Mouse (Mus musculus) kidney, postnatal 4 days (tissue): ENCODE measurements around the gene Ablim1.

Source experiments
- DNase-seq, 2 experiments: peaks; one replicate each; pipeline ENCODE4 v3.0.0; 2021; ENCODE audit warnings: mixed read lengths in 2 of 2

The Ablim1 gene

DNA sequence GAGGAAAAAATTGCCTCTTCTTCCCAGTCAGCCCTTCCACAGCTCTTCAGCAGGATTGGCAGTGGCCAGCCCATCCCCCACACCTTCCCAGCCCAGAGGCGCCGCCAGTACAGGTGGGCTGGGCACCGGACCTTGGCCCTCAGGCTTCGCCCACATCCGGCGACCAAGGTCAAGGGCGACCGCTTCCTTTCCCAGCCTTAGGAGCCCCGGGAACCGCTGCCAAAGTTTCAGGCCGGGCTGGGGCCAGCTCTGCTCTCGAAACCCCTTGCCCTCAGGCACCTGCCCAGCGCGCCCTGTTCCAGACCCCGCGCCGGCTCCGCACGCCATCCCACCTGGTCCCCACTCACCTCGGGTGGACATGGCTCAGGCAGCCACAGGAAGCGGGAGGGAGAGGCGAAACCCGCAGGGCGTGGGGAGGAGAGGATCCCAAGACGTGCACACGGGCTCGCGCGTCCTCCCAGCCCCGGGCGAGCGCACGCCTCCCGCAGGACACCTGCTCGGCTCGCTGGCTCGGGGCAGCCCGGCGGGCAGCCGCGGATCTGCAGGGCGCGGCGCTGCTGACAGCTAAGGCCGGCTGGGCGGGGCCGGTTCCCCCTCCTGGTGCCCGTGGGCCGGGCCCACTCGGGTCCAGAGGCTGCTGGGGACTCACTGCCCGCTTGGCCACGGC, at the start of gene Ablim1:
Ablim1 (minus strand) TSS at position 574 of the 667 bp plus-strand sequence.
- peak; percentile 74 to 82 for DNase-seq

DNA sequence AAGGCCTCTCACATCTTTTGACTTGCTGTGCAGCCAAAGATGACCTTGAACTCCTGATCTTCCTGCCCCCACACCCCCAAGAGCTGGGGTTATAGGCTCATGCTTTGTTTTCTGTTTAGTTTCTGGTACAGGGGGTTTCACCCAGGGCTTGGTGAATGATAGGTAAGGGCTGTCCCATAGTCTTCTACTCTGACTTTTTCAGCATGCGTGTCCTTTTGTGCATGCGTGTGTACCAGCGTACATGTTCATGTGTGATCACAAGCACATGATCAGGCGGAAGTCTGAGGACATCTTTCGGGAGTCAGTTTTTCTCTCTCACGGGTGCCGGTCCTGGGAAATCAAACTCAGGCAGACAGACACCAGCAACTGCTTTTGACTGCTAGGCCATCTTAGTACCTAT, 48.8 kb upstream of the Ablim1 start:
- DNase-seq: no peak

DNA sequence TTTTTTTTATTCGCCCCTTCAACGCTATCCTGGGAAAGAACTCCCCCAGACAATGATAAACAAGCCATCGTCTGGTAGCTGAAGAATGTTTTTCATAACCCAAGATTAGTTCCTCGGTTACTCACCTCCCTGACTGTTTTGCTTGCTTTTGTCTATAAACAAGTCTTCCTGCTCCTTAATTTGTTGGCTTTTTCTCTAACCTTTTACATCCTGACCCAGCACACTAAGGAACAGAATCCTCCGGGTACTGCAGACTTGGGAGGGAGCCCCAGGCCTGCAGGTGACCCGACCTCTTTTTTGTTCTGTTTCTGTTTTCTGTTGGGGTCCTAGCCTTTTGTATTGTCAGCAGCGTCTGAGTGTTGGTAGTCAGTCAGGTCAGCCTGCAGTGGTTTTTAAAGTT, 48.4 kb upstream of the Ablim1 start:
- DNase-seq: no peak

DNA sequence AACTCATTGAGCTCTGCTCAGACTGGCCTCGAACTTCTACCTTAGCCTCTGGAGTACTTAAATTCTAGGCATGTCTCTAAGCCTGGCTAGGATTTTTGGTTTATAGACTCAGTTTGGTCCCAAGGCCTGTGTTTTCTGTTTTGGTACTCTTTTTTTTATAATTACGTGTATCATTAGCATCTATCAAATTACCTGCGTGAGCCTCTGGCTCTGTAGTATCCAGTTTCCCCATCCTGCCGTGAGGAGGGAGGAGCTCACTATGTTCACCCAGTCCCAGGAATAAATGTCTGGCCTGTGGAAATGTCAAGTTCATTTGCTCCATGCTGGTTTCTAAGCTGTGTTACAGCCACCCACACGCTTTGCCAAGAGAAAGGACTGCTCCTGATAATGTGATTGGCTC, 47.9 kb upstream of the Ablim1 start:
- no peak for DNase-seq

DNA sequence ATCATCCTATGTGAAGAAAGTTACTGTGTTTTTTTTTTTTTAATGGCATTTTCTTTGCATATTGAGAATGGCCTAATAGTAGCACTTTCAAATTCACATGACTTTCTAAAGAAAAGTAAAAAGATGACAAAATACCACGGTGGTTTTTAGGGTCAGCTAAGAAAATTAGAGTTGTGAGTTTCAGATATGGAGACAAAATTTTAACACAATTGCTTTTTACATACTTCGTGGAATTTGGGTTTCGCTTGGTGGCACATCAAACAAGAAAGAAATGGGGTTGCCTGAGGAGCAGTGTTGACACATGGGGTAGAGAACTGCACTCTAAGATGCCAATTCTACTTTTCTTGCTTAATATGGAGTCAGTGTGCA, 47.2 kb upstream of the Ablim1 start:
- no peak for DNase-seq

DNA sequence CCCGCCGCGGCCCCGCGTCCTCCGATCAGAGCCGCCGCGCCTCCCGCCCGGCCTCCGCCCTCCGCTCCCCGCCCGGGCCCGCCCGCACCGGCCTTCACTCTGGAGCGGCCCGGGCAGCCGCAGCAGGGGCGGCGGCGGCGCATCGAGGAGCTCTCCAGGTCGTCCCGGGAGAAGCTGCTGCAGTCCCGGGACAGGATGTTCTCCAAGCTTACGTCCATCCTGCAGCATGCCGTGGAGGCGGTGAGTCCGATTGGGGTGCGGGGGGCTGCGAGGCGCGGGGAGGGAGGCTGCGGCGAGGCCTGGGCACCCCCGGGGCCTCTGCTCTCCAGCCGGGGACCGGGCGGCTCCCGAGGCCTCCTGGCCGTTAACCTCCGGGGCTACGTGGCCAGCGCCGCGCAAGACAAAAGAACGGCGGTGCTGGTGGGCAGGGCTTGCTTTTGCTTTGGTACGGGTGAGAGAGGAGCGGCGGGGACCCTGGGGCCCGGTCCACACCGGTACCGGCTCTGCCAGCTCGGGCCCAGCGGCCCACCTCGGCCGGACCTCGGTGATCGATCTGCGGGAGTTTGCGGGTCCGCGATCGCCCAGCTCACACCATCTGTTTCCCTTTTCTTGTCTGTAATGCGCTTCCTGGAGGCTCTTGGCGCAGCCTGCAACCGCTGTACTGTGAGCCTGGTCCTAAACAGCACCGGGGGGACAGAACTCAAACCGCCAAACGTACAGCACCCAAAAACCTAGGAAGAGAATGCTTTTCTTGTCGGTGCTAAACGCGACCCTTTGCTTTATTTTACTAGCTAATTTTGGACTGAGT, 46.6 kb upstream of the Ablim1 start:
- peak; percentile 67 to 79 for DNase-seq

DNA sequence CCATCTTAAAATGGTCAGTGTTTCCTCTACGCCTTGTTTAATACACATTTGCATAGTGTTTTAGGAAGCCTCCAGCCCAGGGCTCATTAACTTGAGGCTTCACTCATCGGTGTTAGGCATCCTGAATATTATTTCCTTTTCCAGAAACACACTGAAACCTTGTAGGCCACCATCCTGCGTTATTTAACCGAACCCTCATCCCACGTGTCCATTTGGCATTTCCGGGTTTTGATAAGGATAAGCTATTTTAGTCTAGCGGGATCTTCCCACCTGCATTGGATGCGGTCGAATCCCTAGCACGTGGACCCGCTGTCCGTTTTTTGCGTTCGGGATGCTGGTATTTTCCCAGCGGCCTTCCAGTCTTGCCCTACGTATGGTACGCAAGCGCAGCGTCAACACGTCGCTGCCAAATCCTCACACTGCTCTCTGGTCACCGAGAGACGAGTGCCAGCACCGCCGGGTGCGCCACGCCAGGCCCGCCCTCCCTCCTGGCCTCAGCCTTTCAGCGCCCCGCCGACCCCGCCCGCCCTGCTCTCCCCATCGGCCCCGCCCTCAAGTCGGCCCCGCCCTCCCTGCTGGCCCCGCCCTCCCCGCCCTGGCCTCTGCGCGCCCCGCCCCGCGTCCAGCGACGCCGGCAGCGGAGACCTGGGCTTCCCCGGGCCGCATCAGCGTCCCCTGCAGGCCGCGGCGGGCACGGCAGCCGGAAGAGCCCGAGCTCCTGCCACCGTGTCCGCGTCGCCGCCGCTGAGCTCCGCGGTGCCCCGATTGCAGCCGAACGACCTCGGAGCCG, 45.8 kb upstream of the Ablim1 start, which contains the start of gene Fam160b1:
Fam160b1 (plus strand) TSS at position 340 of the 790 bp plus-strand sequence.
- peak; percentile 94 to 97 for DNase-seq

DNA sequence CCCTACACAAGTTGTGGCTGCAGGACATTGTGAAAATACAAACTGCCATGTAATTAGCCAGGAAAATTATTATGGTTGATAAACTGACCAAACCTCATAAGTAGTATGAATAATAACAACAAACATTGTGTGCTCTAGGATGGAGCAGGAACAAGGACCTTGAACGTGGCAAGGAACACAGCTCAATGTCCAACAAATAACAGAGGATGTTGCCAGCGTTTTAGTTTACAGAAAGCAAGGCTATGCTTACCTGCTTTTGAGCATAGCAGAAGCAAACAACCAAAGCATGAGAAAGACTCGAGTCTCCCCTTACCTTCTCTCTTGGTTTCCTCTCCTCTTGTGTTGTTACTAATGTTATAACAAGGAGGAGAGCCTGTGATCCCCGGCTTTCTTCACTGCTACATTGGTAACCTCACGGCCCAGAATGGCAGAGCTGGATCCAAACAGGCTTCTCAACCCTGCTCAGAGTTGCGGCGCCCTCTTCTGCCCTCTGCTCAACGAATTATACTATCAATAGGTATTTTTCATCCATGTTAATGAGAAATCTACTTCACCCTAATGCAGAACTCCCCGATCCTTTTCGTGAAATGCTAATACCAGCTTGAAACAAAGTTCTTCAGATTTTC, 45.1 kb upstream of the Ablim1 start:
- DNase-seq: peak; percentile 39 to 45

DNA sequence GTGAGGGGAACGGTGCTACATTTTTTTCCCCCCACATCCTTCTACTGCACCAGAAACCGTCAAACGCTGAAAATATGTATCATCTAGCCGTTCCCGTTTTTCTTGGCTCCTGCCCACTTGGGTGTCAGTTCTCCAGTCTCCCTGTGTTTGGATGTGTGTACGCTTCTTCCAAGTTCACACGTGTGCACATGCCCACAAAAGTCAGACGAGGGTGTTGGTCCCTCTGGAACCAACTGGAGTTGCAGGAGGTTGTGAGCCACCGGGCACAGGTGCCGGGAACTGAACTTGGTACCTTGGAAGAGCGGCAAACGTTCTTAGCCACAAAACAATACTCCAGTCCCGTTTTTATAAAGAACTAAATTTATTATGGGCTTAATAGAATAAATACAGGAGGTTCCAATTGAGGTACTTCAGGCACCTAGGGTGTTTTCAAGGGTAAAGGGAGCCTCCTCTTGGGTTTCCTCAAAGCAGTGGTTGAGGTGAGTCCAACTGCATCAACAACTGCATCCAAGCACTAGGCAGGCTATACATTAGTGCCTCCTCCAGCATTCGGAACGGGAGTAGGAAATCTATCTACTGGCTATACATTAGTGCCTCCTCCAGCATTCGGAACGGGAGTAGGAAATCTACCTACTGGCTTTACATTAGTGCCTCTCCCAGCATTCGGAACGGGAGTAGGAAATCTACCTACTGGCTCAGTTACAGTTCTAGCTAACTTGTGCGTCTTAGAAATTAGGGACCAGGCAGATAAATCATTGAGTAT, 44.3 kb upstream of the Ablim1 start:
- no peak for DNase-seq

DNA sequence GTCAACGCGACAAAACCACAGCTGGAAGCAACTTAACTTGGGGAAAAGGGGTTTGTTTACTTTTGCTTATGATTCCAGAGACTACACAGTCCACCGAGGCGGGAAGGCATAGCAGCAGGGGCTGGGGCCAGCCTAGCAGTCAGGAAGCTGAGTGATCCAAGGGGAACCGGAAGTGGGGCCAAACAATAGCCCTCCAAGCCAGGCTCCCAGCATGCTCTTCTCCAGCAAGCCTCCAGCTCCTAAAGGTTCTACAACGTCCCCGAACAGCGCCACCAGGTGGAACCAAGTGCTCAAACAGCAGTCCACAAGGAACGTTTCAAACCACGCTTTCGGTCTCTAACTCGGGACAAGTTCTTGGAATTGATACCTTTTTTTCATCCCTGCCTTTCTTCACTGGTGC, 43.6 kb upstream of the Ablim1 start:
- peak; percentile 85 to 91 for DNase-seq

DNA sequence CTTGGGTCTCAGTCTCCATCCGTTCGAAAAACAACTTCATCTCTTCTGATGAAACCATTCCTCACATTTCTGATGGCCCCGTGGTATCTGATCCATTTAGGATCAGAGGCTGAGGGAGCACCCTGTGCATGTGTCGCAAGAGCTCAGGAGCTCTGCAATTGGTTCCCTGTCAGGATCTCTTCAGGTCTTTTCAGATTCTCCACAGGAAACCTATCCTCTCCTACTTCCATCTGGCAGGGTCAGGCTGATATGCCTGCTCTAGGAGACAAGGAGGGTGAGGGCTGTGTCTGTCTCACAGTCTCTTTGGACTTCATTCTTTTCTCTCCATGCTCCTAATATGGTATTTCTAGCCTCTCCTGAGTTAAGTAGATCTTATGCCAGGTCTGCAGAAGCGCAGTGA, 43.1 kb upstream of the Ablim1 start:
- DNase-seq: no peak

DNA sequence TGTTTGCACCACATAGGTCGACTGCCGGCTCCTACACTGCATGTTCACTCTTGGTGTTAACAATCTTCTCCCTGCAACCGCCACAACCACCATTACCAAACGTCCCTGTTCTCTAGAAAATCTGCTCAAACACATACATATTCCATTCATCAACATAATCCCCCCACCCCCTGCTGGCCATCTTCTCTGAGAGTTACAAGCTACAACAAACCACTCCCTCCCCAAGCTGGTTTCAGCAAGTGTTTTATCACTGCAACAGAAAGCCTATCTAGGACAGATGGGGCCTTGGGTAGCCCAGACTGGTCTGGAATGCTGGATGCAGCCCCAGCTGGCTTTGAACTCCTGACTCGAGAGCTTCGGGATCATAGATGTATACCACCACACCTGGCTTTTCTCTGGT, 42.5 kb upstream of the Ablim1 start:
- DNase-seq: no peak

DNA sequence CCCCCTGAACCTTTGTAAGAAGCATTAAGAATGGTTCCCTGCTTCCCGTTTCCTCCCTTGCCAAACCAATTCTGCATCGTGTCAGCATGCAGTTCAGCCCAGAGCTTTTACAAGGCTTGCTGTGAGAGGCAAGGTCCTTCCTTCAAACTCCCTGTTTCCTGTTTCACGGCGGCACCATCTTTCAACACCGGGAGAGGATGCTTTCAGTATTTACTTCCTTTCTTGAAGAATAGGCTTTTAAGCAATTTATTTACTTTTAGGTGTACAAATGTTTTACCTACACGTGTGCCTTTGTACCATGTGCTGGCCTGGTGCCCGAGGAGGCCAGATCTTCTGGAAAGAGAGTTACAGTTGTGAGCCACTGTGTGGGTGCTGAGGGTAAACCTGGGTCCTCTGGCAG, 41.6 kb upstream of the Ablim1 start:
- DNase-seq: no peak

DNA sequence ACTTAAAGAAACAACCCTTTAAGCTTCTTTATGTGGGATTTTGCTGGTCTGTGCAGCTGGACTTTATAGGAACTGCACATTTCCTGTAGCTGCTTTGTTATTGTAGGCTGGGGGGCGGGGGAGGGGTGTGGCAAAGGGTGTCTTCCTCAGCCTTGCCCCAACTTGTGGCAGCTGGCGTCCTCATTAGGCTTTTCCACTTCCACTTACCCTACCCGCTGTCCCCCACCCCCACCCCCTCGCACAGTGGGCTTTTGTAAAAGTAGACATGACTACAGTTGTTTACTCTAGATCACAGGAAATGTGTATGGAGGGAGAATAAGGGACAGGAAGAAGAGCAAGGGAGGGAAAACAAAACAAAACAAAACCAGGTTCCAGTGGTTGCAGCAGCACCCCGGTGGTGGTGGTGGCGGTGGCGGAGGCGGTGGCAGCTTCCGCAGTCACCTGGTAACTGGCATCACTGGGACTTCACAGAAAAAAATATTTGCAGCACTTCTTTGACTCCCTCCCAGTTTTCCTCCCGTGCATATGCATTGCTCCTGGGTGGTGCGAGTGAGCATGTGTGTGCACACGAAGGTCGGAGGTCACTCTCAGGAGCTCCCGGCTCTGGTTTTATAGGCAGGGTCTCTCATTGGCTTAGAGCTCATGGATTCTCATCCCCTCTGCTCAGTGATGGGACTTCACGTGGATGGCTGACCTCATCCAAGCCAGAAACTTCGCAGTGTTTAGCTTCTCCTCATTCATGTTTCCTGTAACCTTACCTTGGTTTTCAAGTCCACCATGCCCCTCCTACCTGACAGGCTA, 40.9 kb upstream of the Ablim1 start:
- DNase-seq: peak in 1 of 2 experiments; percentile 42

DNA sequence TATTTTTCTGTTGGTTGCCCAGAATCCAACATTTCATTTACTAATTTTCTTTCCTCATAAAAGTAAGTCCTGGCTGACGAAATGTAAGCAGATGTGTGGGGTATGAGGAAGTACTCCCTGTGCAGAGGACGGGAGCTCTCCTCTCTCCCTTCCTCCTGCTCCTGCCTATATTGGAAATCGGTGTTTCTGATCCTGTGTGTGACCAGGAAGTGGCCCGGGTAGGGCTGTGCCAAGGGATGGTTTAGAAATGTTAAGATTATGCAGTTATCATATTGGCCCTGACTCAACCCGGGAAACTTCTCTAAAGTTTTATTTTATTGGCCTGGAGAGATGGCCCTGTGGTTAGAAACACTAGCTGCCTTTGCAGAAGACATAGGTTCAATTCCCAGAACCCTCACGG, 40.0 kb upstream of the Ablim1 start:
- no peak for DNase-seq

DNA sequence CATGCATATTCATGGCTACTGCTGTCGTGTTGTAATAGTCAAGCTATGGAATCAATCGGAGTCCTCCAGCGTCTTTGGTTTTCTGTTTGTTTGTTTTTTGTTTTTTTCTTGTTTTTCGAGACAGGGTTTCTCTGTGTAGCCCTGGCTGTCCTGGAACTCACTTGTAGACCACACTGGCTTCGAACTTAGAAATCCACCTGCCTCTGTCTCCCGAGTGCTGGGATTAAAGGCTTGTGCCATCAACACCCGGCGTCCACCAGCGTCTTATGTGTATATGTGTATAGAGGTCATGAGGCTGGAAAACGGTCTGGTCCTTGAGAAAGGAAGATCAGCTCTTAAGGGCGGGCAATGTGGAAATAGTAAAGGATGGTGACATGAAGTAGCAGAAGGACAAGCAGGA, 39.3 kb upstream of the Ablim1 start:
- DNase-seq: no peak

DNA sequence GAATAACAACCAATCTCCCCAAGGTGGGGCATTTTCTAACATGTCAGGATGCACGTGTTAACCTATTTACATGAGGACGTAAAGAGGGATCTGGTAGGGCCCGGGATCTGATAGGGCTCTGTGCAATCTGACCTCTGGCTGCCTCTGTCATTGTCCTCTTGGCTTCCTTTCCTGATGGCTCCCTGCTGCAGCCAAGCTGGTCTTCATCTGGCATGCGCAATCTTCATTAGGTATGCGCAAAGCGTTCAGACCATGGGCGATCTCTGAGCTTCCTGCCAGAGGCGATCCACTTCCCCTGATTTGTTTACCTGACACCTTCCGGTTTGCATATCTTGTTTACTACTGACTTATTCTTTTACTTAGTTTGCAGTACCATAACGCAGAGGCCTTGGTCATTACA, 38.5 kb upstream of the Ablim1 start:
- no peak for DNase-seq

DNA sequence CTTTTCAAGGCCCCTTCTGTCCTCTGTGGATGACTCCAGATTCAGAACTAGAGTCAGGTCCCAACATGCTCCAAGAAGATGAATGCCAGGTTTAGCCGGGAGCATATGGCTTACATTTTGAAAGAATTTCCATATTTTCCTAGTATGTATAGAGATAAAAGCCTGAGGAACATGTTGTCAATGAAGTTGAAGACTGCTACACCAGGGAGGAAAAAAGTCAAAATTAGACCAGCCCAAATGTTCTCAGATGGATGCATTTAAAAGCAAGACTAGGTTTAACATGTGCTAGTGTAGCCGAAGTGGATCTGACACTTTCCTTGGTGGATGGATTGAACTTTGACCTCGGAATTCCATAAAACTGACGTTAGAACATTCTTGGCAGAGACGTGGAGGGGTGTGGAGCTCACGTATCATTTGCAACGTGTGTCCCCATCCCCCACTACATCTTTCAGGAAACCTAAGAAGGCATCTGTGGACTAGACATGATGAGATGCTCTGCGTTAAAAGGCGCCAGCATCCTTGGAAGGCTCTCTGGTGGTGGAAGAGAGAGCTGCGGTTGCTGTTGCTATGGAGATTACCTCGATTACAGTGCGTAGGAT, 37.7 kb upstream of the Ablim1 start:
- DNase-seq: no peak

DNA sequence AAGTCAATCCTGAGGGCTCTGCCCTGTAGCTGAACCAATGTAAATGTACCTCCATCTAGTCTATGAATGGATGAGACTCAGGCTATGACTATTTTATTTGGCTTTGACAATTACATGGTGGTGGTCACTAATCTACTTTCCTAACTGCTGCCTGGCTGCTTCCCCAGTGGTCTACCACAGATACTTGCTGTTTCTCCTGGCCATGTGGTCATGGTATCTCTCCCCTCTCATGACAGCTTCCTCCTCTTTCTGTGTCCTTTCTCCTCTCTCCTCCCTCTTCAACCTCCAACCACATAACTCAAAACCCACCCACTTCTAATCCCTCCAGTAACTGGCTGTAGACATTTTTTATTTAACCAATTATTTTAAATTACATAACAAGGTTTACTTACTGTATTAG, 34.4 kb upstream of the Ablim1 start:
- DNase-seq: no peak

DNA sequence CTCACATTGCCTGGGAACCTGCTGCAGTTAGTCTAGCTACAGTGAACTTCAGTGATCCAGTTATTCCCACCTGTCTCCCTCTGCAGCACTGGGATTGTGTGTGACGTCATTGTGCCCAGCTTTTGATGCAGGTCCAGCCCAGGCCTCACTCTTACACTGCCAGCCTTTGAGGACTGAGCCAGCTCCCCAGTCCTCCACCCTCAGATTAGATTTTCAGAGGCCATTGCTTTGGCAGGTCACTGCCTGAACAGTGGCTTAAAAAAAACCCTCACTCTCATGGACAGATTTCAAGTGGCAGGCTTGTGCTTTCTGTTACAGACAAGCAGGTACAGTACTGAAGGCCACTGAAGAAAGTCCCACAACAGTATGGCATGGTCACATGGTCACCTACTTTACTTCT, 30.0 kb upstream of the Ablim1 start:
- DNase-seq: no peak

DNA sequence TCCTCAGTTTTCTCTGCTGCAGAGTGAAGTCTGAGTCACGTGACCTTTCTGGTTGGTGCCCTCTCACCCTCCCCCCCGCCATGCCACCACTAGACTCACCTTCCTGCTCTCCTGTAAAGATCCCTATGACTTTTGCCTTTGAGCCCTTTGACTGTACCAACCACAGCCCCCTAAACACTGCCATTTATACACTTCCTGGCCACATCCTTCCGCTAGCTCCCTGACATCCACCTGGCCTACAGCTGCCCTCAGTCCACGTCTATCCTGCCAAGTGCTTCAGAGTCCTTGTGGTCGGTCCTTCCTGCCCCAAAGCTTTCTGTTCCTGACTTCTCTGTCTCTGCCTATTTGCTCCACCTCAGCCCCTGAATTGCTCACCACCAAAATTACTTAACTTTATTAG, 29.1 kb upstream of the Ablim1 start:
- no peak for DNase-seq
